Mouse (Mus musculus): Measurements from ENCODE around the gene Pycard. TPM values are rescaled to one million over a fixed set of nuclear protein-coding genes. Genes with fewer than 3 reads are reported as not detected.
"Not testable (repeated sequence)": the region's sequence is repeated elsewhere in the genome, so short reads cannot be mapped to it uniquely, and the experiment has no call there.

Pycard gene
- polyA plus RNA-seq, 1 experiment, result 60.0 TPM

- WGBS, result 25% methylated on average over 5 of the region's 5 CpGs
- TF ChIP-seq CTCF (conservative IDR thresholded peaks at IDR 0.05; ENCODE audit: insufficient read depth, insufficient read length, low read depth, low read length) (no peak), POLR2A (IDR thresholded peaks at IDR 0.05; ENCODE audit: low read depth, low read length) (no peak)
- H3K4me3 ChIP-seq (ENCODE audit: insufficient read depth, low read depth, low read length), result no peak overlapping the region
- no peaks in the 10 kb centered on the region for H3K36me3 ChIP-seq (ENCODE audit: control insufficient read depth, insufficient read depth, low read length)
- peaks cover 6% of the 10 kb centered on the region for H3K4me1 ChIP-seq (ENCODE audit: control insufficient read depth, insufficient read depth, low read length)
- DNase-seq, result peak; percentile 55
- H3K27me3 ChIP-seq (replicated peaks; ENCODE audit: control insufficient read depth, insufficient read depth, low read length), result no peaks in the 10 kb centered on the region
- peak overlapping the region; percentile 68 for H3K27ac ChIP-seq (ENCODE audit: insufficient read depth, low read depth, low read length)
Measured at GRCm38 (mm10) chr7:127959364-127959763, 34.3 kb downstream of the Pycard start.

- Histone ChIP-seq H3K4me3 (ENCODE audit: insufficient read depth, low read depth, low read length) (no peak overlapping the region), H3K27ac (ENCODE audit: insufficient read depth, low read depth, low read length) (no peak overlapping the region), H3K36me3 (ENCODE audit: control insufficient read depth, insufficient read depth, low read length) (no peaks in the 10 kb centered on the region), H3K4me1 (ENCODE audit: control insufficient read depth, insufficient read depth, low read length) (no peaks in the 10 kb centered on the region), H3K27me3 (replicated peaks; ENCODE audit: control insufficient read depth, insufficient read depth, low read length) (no peaks in the 10 kb centered on the region)
- no peak for TF ChIP-seq POLR2A (IDR thresholded peaks at IDR 0.05; ENCODE audit: low read depth, low read length)
- no peak for TF ChIP-seq CTCF (conservative IDR thresholded peaks at IDR 0.05; ENCODE audit: insufficient read depth, insufficient read length, low read depth, low read length)
- DNase-seq, result no peak
- 52% methylated on average over 13 of the region's 13 CpGs for WGBS
Measured at GRCm38 (mm10) chr7:127952864-127953581, 40.6 kb downstream of the Pycard start.

- Histone ChIP-seq H3K27ac (ENCODE audit: insufficient read depth, low read depth, low read length) (no peak within 1 kb of the TSS), H3K27me3 (replicated peaks; ENCODE audit: control insufficient read depth, insufficient read depth, low read length) (no peaks in the 10 kb centered on the region), H3K36me3 (ENCODE audit: control insufficient read depth, insufficient read depth, low read length) (no peaks in the 10 kb centered on the region), H3K4me1 (ENCODE audit: control insufficient read depth, insufficient read depth, low read length) (no peaks in the 10 kb centered on the region), H3K4me3 (ENCODE audit: insufficient read depth, low read depth, low read length) (no peak within 1 kb of the TSS)
- 78% methylated on average over 6 of the region's 6 CpGs for WGBS
- no peak for TF ChIP-seq CTCF (conservative IDR thresholded peaks at IDR 0.05; ENCODE audit: insufficient read depth, insufficient read length, low read depth, low read length)
- TF ChIP-seq POLR2A (IDR thresholded peaks at IDR 0.05; ENCODE audit: low read depth, low read length), result no peak
- no peak for DNase-seq
Measured at GRCm38 (mm10) chr7:127946470-127947023, 47.1 kb downstream of the Pycard start, which contains the start of gene Prss36. Prss36 (minus strand) TSS chr7:127946725.

- Histone ChIP-seq H3K4me3 (ENCODE audit: insufficient read depth, low read depth, low read length) (no peak overlapping the region), H3K27me3 (replicated peaks; ENCODE audit: control insufficient read depth, insufficient read depth, low read length) (no peaks in the 10 kb centered on the region), H3K4me1 (ENCODE audit: control insufficient read depth, insufficient read depth, low read length) (no peaks in the 10 kb centered on the region), H3K36me3 (ENCODE audit: control insufficient read depth, insufficient read depth, low read length) (no peaks in the 10 kb centered on the region), H3K27ac (ENCODE audit: insufficient read depth, low read depth, low read length) (no peak overlapping the region)
- WGBS, result 18% methylated on average over 23 of the region's 23 CpGs
- no peak for DNase-seq
- TF ChIP-seq CTCF (conservative IDR thresholded peaks at IDR 0.05; ENCODE audit: insufficient read depth, insufficient read length, low read depth, low read length) (no peak), POLR2A (IDR thresholded peaks at IDR 0.05; ENCODE audit: low read depth, low read length) (no peak)
Measured at GRCm38 (mm10) chr7:127944614-127945013, 49.1 kb downstream of the Pycard start.

- WGBS, result 46% methylated on average over 2 of the region's 2 CpGs
- H3K36me3 ChIP-seq (ENCODE audit: control insufficient read depth, insufficient read depth, low read length); H3K4me1 ChIP-seq (ENCODE audit: control insufficient read depth, insufficient read depth, low read length); DNase-seq; H3K27ac ChIP-seq (ENCODE audit: insufficient read depth, low read depth, low read length); H3K4me3 ChIP-seq (ENCODE audit: insufficient read depth, low read depth, low read length); H3K27me3 ChIP-seq (replicated peaks; ENCODE audit: control insufficient read depth, insufficient read depth, low read length): not testable (repeated sequence)
Measured at GRCm38 (mm10) chr7:127942097-127942496, 51.6 kb downstream of the Pycard start.

Other genes starting within 250 kb of the Pycard start
- gene Fbxl19, start 249.3 kb downstream of the Pycard start, polyA plus RNA-seq (2012; rRNA removed), result 14.6 and 20.8 TPM in 2 replicates
- 28.2 and 34.6 TPM in 2 replicates for gene Orai3, start 224.1 kb downstream of the Pycard start, polyA plus RNA-seq (2012; rRNA removed)
- 8.8 and 10.9 TPM in 2 replicates for gene Setd1a, start 217.2 kb downstream of the Pycard start, polyA plus RNA-seq (2012; rRNA removed)
- not detected in 2 replicates for gene Gm49388, start 208.3 kb downstream of the Pycard start, polyA plus RNA-seq (2012; rRNA removed)
- 45.0 and 49.3 TPM in 2 replicates for gene Hsd3b7, start 193.3 kb downstream of the Pycard start, polyA plus RNA-seq (2012; rRNA removed)
- 60.7 and 66.5 TPM in 2 replicates for gene Stx4a, start 169.6 kb downstream of the Pycard start, polyA plus RNA-seq (2012; rRNA removed)
- gene Stx1b, start 169.3 kb downstream of the Pycard start, polyA plus RNA-seq (2012; rRNA removed), result 2.3 and 2.4 TPM in 2 replicates
- gene Zfp646, start 117.6 kb downstream of the Pycard start, polyA plus RNA-seq (2012; rRNA removed), result 11.9 and 14.3 TPM in 2 replicates
- gene Zfp668, start 117.0 kb downstream of the Pycard start, polyA plus RNA-seq (2012; rRNA removed), result 4.2 and 4.3 TPM in 2 replicates
- gene Prss53, start 102.9 kb downstream of the Pycard start, polyA plus RNA-seq (2012; rRNA removed), result 5.1 and 7.5 TPM in 2 replicates
- not detected in 2 replicates for gene Gm21974, start 98.4 kb downstream of the Pycard start, polyA plus RNA-seq (2012; rRNA removed)
- 289 and 293 TPM in 2 replicates for gene Vkorc1, start 98.2 kb downstream of the Pycard start, polyA plus RNA-seq (2012; rRNA removed)
- 148 and 163 TPM in 2 replicates for gene Bckdk, start 89.8 kb downstream of the Pycard start, polyA plus RNA-seq (2012; rRNA removed)
- 11.8 and 12.2 TPM in 2 replicates for gene Kat8, start 81.4 kb downstream of the Pycard start, polyA plus RNA-seq (2012; rRNA removed)
- 745 and 858 TPM in 2 replicates for gene Prss8, start 63.8 kb downstream of the Pycard start, polyA plus RNA-seq (2012; rRNA removed)
- gene Prss36, start 47.1 kb downstream of the Pycard start, polyA plus RNA-seq (2012; rRNA removed), result 21.9 and 28.4 TPM in 2 replicates
- gene Fus, start 26.4 kb downstream of the Pycard start, polyA plus RNA-seq (2012; rRNA removed), result 183 and 196 TPM in 2 replicates
- 0.29 and 2.8 TPM in 2 replicates for gene Trim72, start 10.1 kb upstream of the Pycard start, polyA plus RNA-seq (2012; rRNA removed)
- 2.4 and 7.0 TPM in 2 replicates for gene Itgam, start 68.8 kb upstream of the Pycard start, polyA plus RNA-seq (2012; rRNA removed)
- gene Gm49368, start 68.8 kb upstream of the Pycard start, polyA plus RNA-seq (2012; rRNA removed), result not detected in 2 replicates
- 1.9 TPM in 2 replicates for gene Itgax, start 135.7 kb upstream of the Pycard start, polyA plus RNA-seq (2012; rRNA removed)
- gene Itgad, start 160.5 kb upstream of the Pycard start, polyA plus RNA-seq (2012; rRNA removed), result 0.05 and 0.08 TPM in 2 replicates
- gene Cox6a2, start 212.5 kb upstream of the Pycard start, polyA plus RNA-seq (2012; rRNA removed), result 13.4 and 77.1 TPM in 2 replicates
- gene Armc5, start 243.5 kb upstream of the Pycard start, polyA plus RNA-seq (2012; rRNA removed), result 27.9 and 35.1 TPM in 2 replicates
- gene 9130023H24Rik, start 244.2 kb upstream of the Pycard start, polyA plus RNA-seq (2012; rRNA removed), result 3.1 and 3.2 TPM in 2 replicates